Mouse (Mus musculus) megakaryocyte, embryonic 14.5 days (primary cell): ENCODE results near the gene Klk8.

Source experiments
- FLI1 ChIP-seq: IDR thresholded peaks from 2 replicates; pipeline ENCODE4 v1.6.1; 2012; ENCODE audit warnings: low read length, inconsistent platforms, mixed read lengths
- GATA1 ChIP-seq: IDR thresholded peaks from 3 replicates; pipeline ENCODE4 v1.6.1; 2012; ENCODE audit warnings: mixed read lengths, low read length, inconsistent platforms, borderline replicate concordance

DNA sequence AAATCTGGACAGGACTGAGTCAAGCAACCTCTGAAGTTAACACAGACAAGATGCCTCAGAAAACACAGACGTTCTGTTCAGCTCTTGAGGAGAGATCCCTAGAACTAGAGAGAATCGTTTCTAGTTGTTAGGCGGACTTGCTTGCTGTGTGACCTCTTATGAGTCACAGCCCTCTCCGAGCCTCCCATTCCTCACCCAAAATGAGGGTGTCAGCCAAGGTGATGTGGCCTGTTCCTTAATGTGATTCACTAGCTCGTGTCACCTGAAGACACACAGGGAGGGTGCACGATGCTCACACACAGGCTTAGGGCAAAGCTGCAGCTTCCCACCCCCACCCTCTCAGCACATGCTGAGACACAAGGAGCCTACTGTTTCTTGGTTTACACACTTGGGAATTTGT lies 17.1 kb upstream of the Klk8 start:
- TF ChIP-seq GATA1: no peak
- TF ChIP-seq FLI1: no peak
